Mouse (Mus musculus) mouse embryonic stem cell (cell line): ENCODE results near the gene Cst9.

ENCODE experiments used
- in situ Hi-C, 2 experiments: fragments of 300-500 bp; cut with MboI; formaldehyde crosslinking; loops; 1 replicate in 1 of 2; 3 replicates in 1 of 2; pipeline ENCODE4 v1.14.3; 2019 to 2020; ENCODE audit warnings: low sequenced_read_pairs in 2 of 2, low pct_unique_long_range_greater_than_20kb in 1 of 2, mixed read lengths in 1 of 2; ENCODE audit not compliant: unreplicated experiment in 1 of 2

Cst9 gene

DNA sequence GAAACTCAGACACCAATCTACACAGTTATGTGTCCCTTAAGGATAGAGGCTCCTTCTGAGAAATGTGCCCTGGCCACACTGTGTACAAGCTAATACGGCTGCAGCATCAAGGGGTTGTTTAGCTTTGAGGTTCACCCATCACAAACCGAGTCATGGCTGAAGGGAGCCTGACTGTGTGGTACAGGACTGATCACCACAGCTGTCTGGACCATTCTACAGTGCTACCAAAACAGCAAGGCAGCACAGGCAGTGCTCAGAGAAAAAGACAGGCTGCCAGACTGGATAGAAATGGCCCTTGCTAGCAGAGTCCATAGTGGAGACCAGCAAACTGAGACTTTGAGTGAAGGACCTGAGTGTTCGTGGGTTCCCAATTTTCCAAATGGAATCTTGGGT is 39.3 kb downstream of the Cst9 start:
- in situ Hi-C loops, result no loop called here

DNA sequence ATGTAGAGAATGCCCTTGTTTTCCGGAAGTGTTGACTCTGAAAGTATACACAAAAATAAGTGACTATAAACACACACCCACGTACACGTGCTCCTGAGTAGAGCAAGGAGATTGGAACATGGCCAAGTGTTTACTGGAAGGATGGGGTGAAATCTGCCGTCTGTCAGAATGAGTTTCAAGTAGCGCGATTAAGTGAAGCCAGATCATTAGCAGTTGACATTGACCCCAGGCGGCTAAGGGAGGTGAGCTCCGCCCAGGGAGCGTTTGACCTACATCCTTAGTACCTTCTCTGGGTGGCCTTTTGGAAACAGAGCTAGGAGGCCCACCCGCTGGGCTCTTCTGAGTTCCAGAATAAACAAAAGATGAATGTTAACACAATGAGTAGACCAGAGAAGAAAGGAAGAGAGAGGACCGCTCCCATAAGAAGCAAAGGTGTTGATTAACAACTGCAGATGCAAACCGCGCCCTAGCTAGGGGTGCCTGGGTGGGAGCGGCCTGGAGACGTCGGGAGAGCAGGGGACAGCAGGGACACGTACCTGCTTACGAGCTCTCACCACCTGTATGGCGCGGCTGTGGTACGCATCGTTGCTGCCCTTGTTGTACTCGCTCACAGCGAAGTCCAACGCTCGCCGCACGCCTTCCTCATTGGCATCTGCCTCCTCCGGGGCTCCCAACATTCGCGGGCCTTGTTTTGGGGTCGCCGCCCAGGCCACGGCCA is 39.8 kb downstream of the Cst9 start:
- in situ Hi-C loops, result no loop called here

DNA sequence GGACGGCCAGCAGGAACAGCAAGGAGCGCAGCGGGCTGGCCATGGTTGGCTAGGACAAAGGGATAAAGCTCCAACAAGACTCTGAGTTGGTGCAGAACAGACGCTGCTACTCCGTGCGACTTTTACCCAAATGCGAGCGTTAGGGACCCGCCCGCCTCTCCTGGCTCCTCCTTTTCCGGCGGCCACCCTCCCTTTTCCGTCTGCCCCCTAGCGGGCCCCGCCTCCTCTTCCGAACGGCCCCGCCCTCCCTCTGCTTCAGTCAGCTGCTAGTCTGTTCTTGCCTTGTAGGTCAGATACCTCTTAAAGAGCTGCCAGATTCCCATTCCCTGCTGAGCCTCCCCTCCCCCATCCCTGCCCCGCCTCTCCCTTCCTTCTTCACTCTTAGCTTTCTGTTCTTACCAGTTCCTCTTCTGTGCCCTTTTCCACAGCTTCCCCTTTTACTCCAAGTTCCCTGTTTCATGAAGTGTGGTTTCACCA is 40.4 kb downstream of the Cst9 start, which contains the start of gene Cst3:
TSS of gene Cst3 (minus strand) at position 358 of the 477 bp plus-strand sequence.
- in situ Hi-C loops, result no loop called here

DNA sequence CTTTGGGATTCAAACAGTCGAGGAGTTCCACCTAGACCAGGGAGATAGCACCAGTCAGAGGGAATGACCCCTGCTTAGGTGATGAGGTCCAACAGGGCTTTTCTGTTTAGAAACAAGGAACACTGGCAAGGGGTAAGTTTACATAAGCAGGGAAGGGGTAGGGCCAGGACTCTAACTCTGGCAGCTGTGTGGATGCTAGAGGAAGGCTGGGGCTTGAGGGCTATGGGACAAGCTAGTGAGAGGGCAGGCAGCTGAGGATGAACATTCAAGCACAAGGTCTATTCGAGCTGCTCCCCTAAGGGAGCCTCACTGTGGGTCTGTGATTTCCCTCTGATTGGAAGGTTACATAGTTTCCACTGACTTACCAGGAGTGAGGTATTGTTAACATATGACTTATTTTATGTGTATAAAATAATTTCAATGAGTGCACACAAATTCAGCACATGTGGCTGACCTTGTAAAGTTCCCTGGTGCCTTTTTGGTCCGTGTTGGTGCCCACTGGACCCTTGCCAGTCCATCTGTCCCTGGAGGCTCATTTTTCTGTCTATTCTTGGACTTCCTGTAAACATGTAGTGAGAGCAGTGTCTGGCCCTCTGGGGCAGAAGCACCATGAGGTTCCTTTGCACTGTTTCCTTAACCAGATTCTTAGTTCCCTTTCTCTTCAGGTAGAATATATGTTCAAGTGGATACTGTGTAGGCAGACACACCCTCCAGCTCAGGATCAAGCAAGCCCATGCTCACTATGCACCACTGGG is 42.2 kb downstream of the Cst9 start:
- in situ Hi-C loops, result no loop called here

DNA sequence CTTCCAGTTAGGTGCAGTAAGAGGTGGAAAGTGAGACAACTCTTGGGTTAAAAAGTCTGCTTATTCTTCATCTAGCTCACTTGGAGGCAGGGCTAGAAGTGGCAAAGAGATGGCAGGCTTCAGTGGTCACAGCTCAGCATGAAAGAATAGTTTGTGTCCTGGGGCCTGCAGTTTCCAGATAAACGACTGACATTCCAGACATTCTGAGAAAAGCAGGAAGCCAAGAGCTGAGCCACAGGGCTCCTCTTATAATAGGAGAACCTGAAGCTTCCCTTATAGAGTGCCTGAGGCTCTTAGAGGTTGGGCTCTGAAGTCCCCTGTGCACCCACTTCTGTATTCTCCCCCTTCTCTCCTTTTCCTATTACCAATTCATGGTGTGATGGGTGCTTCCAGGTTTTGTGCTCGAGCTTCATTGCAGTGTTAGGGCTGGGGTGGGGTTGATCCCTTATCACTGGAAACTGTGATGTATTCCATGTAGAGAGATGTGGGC is 43.7 kb downstream of the Cst9 start:
- in situ Hi-C loops, result no loop called here

DNA sequence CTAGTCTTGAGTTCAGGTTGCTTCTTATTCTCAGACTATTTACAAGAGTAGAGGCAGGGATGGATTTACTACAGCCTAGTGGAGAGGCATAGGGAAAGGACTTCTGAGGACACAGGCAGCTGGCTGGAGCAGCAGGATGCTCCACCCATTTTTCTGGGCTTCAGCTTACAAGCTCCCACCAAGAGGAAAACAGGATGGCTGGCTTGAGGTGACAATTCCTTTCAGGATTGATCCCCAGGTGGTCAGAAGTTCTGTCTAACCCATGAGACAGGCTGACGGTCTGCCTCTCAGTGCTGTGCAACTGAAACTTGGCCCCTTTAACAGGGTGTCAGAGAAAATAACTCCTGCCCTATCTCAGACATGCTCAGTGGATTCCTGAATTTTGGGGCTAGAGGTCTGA is 44.3 kb downstream of the Cst9 start:
- in situ Hi-C loops, result no loop called here

DNA sequence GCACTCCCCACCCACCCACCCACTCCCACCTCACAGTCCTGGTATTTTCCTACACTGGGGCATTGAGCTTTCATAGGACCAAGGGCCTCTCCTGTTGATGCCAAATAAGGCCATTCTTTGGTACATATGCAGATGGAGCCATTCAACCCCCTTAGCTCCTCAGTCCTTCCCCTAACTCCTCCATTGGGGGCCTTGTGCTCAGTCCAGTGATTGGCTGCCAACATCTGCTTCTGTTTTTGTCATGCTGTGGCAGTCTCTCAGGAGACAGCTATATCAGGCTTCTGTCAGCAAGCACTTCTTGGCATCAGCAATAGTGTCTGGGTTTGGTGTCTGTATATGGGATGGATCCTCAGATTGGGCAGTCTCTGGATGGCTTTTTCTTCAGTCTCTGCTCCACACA is 49.8 kb downstream of the Cst9 start:
- in situ Hi-C loops, result no loop called here
